Mouse (Mus musculus) forebrain, embryonic 16.5 days (tissue): Measurements from ENCODE around the gene Actl7a. TPM values are rescaled to one million over a fixed set of nuclear protein-coding genes. Genes with fewer than 3 reads are reported as not detected.

Source experiments
- ATAC-seq: fragments of 200-750 bp; cut with Nextera tagmentation; 2 replicates; pipeline ENCODE4 v1.8.0; 2017; ENCODE audit warnings: mild to moderate bottlenecking, moderate library complexity
- H3K27ac ChIP-seq: fragments of 300-500 bp; sonication (generic); 2 replicates; pipeline ENCODE4 v1.5.1; 2014; ENCODE audit warnings: low read length, control low read depth
- H3K27me3 ChIP-seq: fragments of 300-500 bp; sonication (generic); replicated peaks from 2 replicates; pipeline ENCODE4 v1.6.1; 2014; ENCODE audit warnings: low read length; ENCODE audit not compliant: control insufficient read depth, insufficient read depth
- H3K36me3 ChIP-seq: fragments of 300-500 bp; sonication (generic); 2 replicates; pipeline ENCODE4 v1.6.1; 2014; ENCODE audit not compliant: control insufficient read depth, insufficient read depth
- H3K4me1 ChIP-seq: fragments of 300-500 bp; sonication (generic); replicated peaks from 2 replicates; pipeline ENCODE4 v1.6.1; 2014; ENCODE audit warnings: low read length; ENCODE audit not compliant: control insufficient read depth, insufficient read depth
- H3K4me2 ChIP-seq: fragments of 300-500 bp; sonication (generic); 2 replicates; pipeline ENCODE4 v1.6.1; 2014; ENCODE audit warnings: mild to moderate bottlenecking, low read length, control low read depth
- H3K4me3 ChIP-seq: fragments of 300-500 bp; sonication (generic); replicated peaks from 2 replicates; pipeline ENCODE4 v1.5.1; 2014; ENCODE audit warnings: mild to moderate bottlenecking, low read length, control low read depth
- H3K9ac ChIP-seq: fragments of 300-500 bp; sonication (generic); replicated peaks from 2 replicates; pipeline ENCODE4 v1.6.1; 2014; ENCODE audit warnings: low read depth, low read length, control low read depth
- H3K9me3 ChIP-seq: fragments of 300-500 bp; sonication (generic); 2 replicates; pipeline ENCODE4 v1.6.1; 2016; ENCODE audit warnings: low read length; ENCODE audit not compliant: control insufficient read depth
- WGBS: fragments of 180-500 bp; shearing (Covaris S2); extraction: QIAGEN DNeasy Blood & Tissue Kit; methylation state at CpG from one replicate; pipeline ENCODE4 v1.1.7; 2014; 5-methylcytosine and 5-hydroxymethylcytosine counted together
- polyA plus RNA-seq: library from polyadenylated mRNA; unstranded; fragments of >200 nt; fragmentation: Nextera tagmentation; extraction: Ambion mirVana; gene quantifications from 2 replicates; pipeline ENCODE4 v1.2.1, GENCODE M21; 2015

Actl7a gene
- polyA plus RNA-seq, 1 experiment from 2014 or later: not detected

GRCm38 (mm10) chr4:56747456-56747855 is 4.2 kb downstream of the Actl7a start:
- 98% methylated on average over 9 of the region's 9 CpGs for WGBS
- no peaks in the 10 kb centered on the region for H3K9me3 ChIP-seq
- H3K4me2 ChIP-seq: no peak overlapping the region
- ATAC-seq: no peak
- no peaks in the 10 kb centered on the region for H3K4me1 ChIP-seq
- no peak overlapping the region for H3K27ac ChIP-seq
- H3K27me3 ChIP-seq: no peaks in the 10 kb centered on the region
- peaks cover 29% of the 10 kb centered on the region for H3K36me3 ChIP-seq
- H3K9ac ChIP-seq: no peak overlapping the region
- no peak overlapping the region for H3K4me3 ChIP-seq

- 97% methylated on average over 5 of the region's 5 CpGs for WGBS
- Histone ChIP-seq H3K4me1 (no peaks in the 10 kb centered on the region), H3K27ac (no peak overlapping the region), H3K9me3 (no peaks in the 10 kb centered on the region), H3K4me2 (no peak overlapping the region), H3K36me3 (peaks cover 69% of the 10 kb centered on the region), H3K9ac (no peak overlapping the region), H3K4me3 (no peak overlapping the region), H3K27me3 (no peaks in the 10 kb centered on the region)
- ATAC-seq: no peak
Observed at GRCm38 (mm10) chr4:56756021-56756420, 12.8 kb downstream of the Actl7a start.

GRCm38 (mm10) chr4:56756966-56757600 is 13.9 kb downstream of the Actl7a start:
- no peak overlapping the region for H3K4me3 ChIP-seq
- ATAC-seq: no peak
- no peaks in the 10 kb centered on the region for H3K4me1 ChIP-seq
- H3K9ac ChIP-seq: no peak overlapping the region
- no peaks in the 10 kb centered on the region for H3K9me3 ChIP-seq
- WGBS: 96% methylated on average over 10 of the region's 10 CpGs
- peaks cover 60% of the 10 kb centered on the region for H3K36me3 ChIP-seq
- no peaks in the 10 kb centered on the region for H3K27me3 ChIP-seq
- no peak overlapping the region for H3K4me2 ChIP-seq
- no peak overlapping the region for H3K27ac ChIP-seq

GRCm38 (mm10) chr4:56757693-56758092 is 14.5 kb downstream of the Actl7a start:
- no peak for ATAC-seq
- Histone ChIP-seq H3K27me3 (no peaks in the 10 kb centered on the region), H3K9me3 (no peaks in the 10 kb centered on the region), H3K27ac (no peak overlapping the region), H3K36me3 (peaks cover 60% of the 10 kb centered on the region), H3K4me2 (no peak overlapping the region), H3K4me1 (no peaks in the 10 kb centered on the region), H3K4me3 (no peak overlapping the region), H3K9ac (no peak overlapping the region)
- 100% methylated on average over 1 of the region's 1 CpGs for WGBS

- ATAC-seq: no peak
- Histone ChIP-seq H3K27ac (no peak overlapping the region), H3K9ac (no peak overlapping the region), H3K4me1 (no peaks in the 10 kb centered on the region), H3K4me2 (no peak overlapping the region), H3K27me3 (no peaks in the 10 kb centered on the region), H3K36me3 (peaks cover 63% of the 10 kb centered on the region), H3K9me3 (no peaks in the 10 kb centered on the region), H3K4me3 (no peak overlapping the region)
- 90% methylated on average over 4 of the region's 5 CpGs for WGBS
Observed at GRCm38 (mm10) chr4:56767861-56768284, 24.7 kb downstream of the Actl7a start.

GRCm38 (mm10) chr4:56768913-56769312 is 25.7 kb downstream of the Actl7a start:
- ATAC-seq: no peak
- Histone ChIP-seq H3K9me3 (no peaks in the 10 kb centered on the region), H3K27me3 (no peaks in the 10 kb centered on the region), H3K4me3 (no peak overlapping the region), H3K9ac (no peak overlapping the region), H3K4me2 (no peak overlapping the region), H3K36me3 (peaks cover 72% of the 10 kb centered on the region), H3K27ac (no peak overlapping the region), H3K4me1 (no peaks in the 10 kb centered on the region)
- 90% methylated on average over 7 of the region's 7 CpGs for WGBS

GRCm38 (mm10) chr4:56771065-56771464 is 27.9 kb downstream of the Actl7a start:
- H3K27ac ChIP-seq: no peak overlapping the region
- H3K4me1 ChIP-seq: no peaks in the 10 kb centered on the region
- H3K9ac ChIP-seq: no peak overlapping the region
- peaks cover 70% of the 10 kb centered on the region for H3K36me3 ChIP-seq
- H3K9me3 ChIP-seq: no peaks in the 10 kb centered on the region
- H3K27me3 ChIP-seq: no peaks in the 10 kb centered on the region
- no peak overlapping the region for H3K4me2 ChIP-seq
- WGBS: 76% methylated on average over 1 of the region's 1 CpGs
- H3K4me3 ChIP-seq: no peak overlapping the region
- no peak for ATAC-seq

- ATAC-seq: no peak
Observed at GRCm38 (mm10) chr4:56791373-56791772, 48.2 kb downstream of the Actl7a start.

More at GRCm38 (mm10) chr4:56791373-56791772, 48.2 kb downstream of the Actl7a start:
- H3K4me2 ChIP-seq: no peak overlapping the region
- WGBS: 36% methylated on average over 1 of the region's 1 CpGs
- no peak overlapping the region for H3K4me3 ChIP-seq
- H3K9me3 ChIP-seq: no peaks in the 10 kb centered on the region
- no peaks in the 10 kb centered on the region for H3K4me1 ChIP-seq
- H3K9ac ChIP-seq: no peak overlapping the region
- no peak overlapping the region for H3K27ac ChIP-seq
- no peaks in the 10 kb centered on the region for H3K27me3 ChIP-seq
- peaks cover 45% of the 10 kb centered on the region for H3K36me3 ChIP-seq
